Mouse (Mus musculus) hindbrain, embryonic 12.5 days (tissue): Measurements from ENCODE around the gene 1700037C18Rik. TPM values are rescaled to one million over a fixed set of nuclear protein-coding genes. Genes with fewer than 3 reads are reported as not detected.

Source experiments
- ATAC-seq: fragments of 200-750 bp; cut with Nextera tagmentation; 2 replicates; pipeline ENCODE4 v1.8.0; 2017; ENCODE audit warnings: moderate TSS enrichment; ENCODE audit not compliant: low FRiP score
- H3K27ac ChIP-seq: fragments of 300-500 bp; sonication (generic); 2 replicates; pipeline ENCODE4 v1.5.1; 2016; ENCODE audit warnings: mild to moderate bottlenecking
- H3K27me3 ChIP-seq: fragments of 300-500 bp; sonication (generic); 2 replicates; pipeline ENCODE4 v1.6.1; 2016; ENCODE audit warnings: mild to moderate bottlenecking
- H3K36me3 ChIP-seq: fragments of 300-500 bp; sonication (generic); 2 replicates; pipeline ENCODE4 v1.6.1; 2016; ENCODE audit warnings: mild to moderate bottlenecking
- H3K4me1 ChIP-seq: fragments of 300-500 bp; sonication (generic); 2 replicates; pipeline ENCODE4 v1.6.1; 2016
- H3K4me2 ChIP-seq: fragments of 300-500 bp; sonication (generic); replicated peaks from 2 replicates; pipeline ENCODE4 v1.6.1; 2016; ENCODE audit warnings: mild to moderate bottlenecking
- H3K4me3 ChIP-seq: fragments of 300-500 bp; sonication (generic); 2 replicates; pipeline ENCODE4 v1.5.1; 2016; ENCODE audit warnings: mild to moderate bottlenecking
- H3K9ac ChIP-seq: fragments of 300-500 bp; sonication (generic); 2 replicates; pipeline ENCODE4 v1.6.1; 2016; ENCODE audit warnings: mild to moderate bottlenecking, moderate library complexity
- H3K9me3 ChIP-seq: fragments of 300-500 bp; sonication (generic); replicated peaks from 2 replicates; pipeline ENCODE4 v1.6.1; 2016; ENCODE audit warnings: mild to moderate bottlenecking
- WGBS: fragments of 180-500 bp; shearing (Covaris S2); methylation state at CpG from one replicate; pipeline ENCODE4 v1.1.7; 2016; 5-methylcytosine and 5-hydroxymethylcytosine counted together
- polyA plus RNA-seq: library from polyadenylated mRNA; unstranded; fragments of >200 nt; fragmentation: Nextera tagmentation; extraction: Ambion mirVana; gene quantifications from 2 replicates; pipeline ENCODE4 v1.2.1, GENCODE M21; 2016

Gene 1700037C18Rik
- polyA plus RNA-seq, 1 experiment from 2014 or later: 8.0 TPM

GRCm38 (mm10) chr16:3896553-3896952 lies 11.9 kb downstream of the 1700037C18Rik start:
- Histone ChIP-seq H3K27ac (no peak overlapping the region), H3K27me3 (no peaks in the 10 kb centered on the region), H3K4me2 (no peak overlapping the region), H3K9ac (no peak overlapping the region), H3K4me3 (no peak overlapping the region), H3K9me3 (no peaks in the 10 kb centered on the region), H3K36me3 (peaks cover 49% of the 10 kb centered on the region), H3K4me1 (no peaks in the 10 kb centered on the region)
- no peak for ATAC-seq
- WGBS: 90% methylated on average over 1 of the region's 1 CpGs

- Histone ChIP-seq H3K36me3 (peaks cover 45% of the 10 kb centered on the region), H3K4me1 (no peaks in the 10 kb centered on the region), H3K9me3 (no peaks in the 10 kb centered on the region), H3K9ac (no peak overlapping the region), H3K4me3 (no peak overlapping the region), H3K4me2 (no peak overlapping the region), H3K27ac (no peak overlapping the region), H3K27me3 (no peaks in the 10 kb centered on the region)
- no peak for ATAC-seq
- WGBS: 87% methylated on average over 6 of the region's 6 CpGs
Observed at GRCm38 (mm10) chr16:3896046-3896445, 12.4 kb downstream of the 1700037C18Rik start.

DNA sequence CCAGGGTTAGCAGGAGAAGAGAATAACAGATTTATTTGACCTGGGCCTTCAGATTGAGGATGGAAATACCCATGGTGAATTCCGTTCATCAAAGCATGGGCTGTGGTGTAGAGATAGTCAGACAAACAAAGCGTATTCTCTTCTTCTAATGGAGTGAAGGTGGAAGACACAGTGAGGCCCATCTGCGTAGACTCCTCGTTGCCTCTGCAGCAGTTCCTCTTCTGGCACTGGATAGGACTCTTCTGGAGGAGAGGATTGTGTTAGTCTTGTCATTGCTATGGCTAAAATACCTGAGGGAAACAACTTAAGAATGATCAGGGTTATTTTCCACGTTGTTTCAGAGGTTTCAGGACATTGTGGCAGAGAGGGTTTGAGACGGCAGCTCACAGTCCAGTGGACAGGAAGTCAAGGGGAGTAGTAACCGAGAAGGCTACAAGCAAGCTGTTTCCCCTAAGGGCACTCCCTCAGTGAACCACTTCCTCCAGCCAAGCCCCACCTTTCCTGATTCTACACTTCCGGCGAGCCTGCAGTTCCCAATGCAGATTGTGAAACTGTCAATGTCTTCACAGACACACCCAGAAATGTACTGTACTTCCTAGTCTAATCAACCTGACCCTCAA lies 13.2 kb downstream of the 1700037C18Rik start:
- Histone ChIP-seq H3K36me3 (peaks cover 37% of the 10 kb centered on the region), H3K9me3 (no peaks in the 10 kb centered on the region), H3K27me3 (no peaks in the 10 kb centered on the region), H3K9ac (no peak overlapping the region), H3K27ac (no peak overlapping the region), H3K4me1 (no peaks in the 10 kb centered on the region), H3K4me2 (no peak overlapping the region), H3K4me3 (no peak overlapping the region)
- WGBS: 83% methylated on average over 9 of the region's 9 CpGs
- no peak for ATAC-seq

DNA sequence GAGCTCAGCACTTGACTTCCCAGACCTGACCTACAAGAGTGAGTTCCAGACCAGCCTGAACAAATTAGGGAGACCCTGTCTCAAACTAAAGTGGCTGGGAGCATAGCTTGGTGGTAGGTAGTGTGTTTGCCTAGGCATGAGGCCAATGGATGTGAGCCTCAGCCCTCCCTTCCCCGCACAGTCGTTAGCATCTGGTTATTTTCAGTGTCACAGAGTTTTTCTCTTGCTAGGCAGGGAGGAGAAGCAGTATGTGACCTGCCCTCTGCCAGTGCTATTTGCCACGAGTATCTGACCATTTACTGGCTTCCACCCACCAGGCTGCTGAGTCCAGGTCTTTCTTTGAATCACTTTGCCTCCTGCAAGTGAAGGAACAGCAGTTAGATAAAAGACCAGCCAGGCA lies 14.8 kb downstream of the 1700037C18Rik start:
- WGBS: 78% methylated on average over 3 of the region's 3 CpGs

GRCm38 (mm10) chr16:3891621-3892295 lies 16.7 kb downstream of the 1700037C18Rik start:
- 96% methylated on average over 14 of the region's 14 CpGs for WGBS
- peaks cover 6% of the 10 kb centered on the region for H3K36me3 ChIP-seq
- H3K9me3 ChIP-seq: no peaks in the 10 kb centered on the region
- no peak overlapping the region for H3K9ac ChIP-seq
- no peaks in the 10 kb centered on the region for H3K4me1 ChIP-seq
- H3K27ac ChIP-seq: no peak overlapping the region
- H3K4me3 ChIP-seq: no peak overlapping the region
- H3K27me3 ChIP-seq: no peaks in the 10 kb centered on the region
- no peak for ATAC-seq
- H3K4me2 ChIP-seq: no peak overlapping the region

More for the DNA sequence above, 14.8 kb downstream of the 1700037C18Rik start:
- Histone ChIP-seq H3K9ac (no peak overlapping the region), H3K27me3 (no peaks in the 10 kb centered on the region), H3K27ac (no peak overlapping the region), H3K36me3 (peaks cover 22% of the 10 kb centered on the region), H3K4me1 (no peaks in the 10 kb centered on the region), H3K9me3 (no peaks in the 10 kb centered on the region), H3K4me3 (no peak overlapping the region), H3K4me2 (no peak overlapping the region)
- no peak for ATAC-seq

DNA sequence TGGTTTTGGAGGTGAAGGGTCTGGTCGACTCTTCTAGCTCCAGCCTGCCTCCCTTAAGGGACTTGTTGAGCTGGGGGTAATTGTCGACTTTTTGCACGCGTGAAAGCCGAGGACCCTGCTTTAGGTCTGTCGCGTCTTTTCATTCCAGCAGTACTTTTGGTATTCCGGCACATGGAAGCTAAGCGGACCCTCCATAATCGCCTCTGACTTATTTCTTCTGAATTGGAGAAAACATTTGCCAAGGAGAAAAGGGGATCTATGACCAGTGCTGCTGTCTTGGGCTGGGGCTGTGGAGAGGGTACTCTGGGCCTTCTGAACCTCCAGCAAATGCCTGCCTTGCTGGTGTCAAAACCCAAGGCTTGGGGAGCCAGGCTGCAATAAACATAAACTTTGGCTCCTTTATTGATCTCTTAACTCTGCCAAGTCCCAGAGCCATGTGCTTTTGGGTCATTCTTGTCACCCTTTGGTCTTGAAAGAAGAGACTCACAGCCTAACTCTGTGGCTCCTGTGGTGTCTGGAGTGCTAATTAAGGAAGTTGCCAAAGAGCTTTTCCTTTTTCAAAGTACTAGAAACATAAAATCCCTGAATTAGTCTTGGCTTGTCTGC lies 23.3 kb downstream of the 1700037C18Rik start:
- Histone ChIP-seq H3K36me3 (peaks cover 4% of the 10 kb centered on the region; the same call in 1 of the 2 replicates), H3K27ac (peak overlapping the region; percentile 93), H3K4me3 (peak overlapping the region; percentile 95), H3K9ac (peak overlapping the region; percentile 90), H3K4me1 (peaks cover 15% of the 10 kb centered on the region), H3K9me3 (no peaks in the 10 kb centered on the region), H3K4me2 (peak overlapping the region; percentile 66), H3K27me3 (no peaks in the 10 kb centered on the region)
- ATAC-seq: peak; percentile 41
- 4% methylated on average over 10 of the region's 10 CpGs for WGBS

GRCm38 (mm10) chr16:3884201-3885064 lies 24.1 kb downstream of the 1700037C18Rik start, which contains the start of the genes Zfp597 and Gm20695:
Gene Zfp597 (minus strand): TSS chr16:3884561.
Gene Gm20695 (plus strand): TSS chr16:3884648.
- Histone ChIP-seq H3K36me3 (peaks cover 6% of the 10 kb centered on the region), H3K4me2 (peak within 1 kb of the TSS; percentile 66), H3K27ac (peak within 1 kb of the TSS; percentile 93), H3K9me3 (no peaks in the 10 kb centered on the region), H3K27me3 (no peaks in the 10 kb centered on the region), H3K4me3 (peak within 1 kb of the TSS; percentile 95), H3K9ac (peak within 1 kb of the TSS; percentile 90), H3K4me1 (peaks cover 15% of the 10 kb centered on the region)
- under 1% methylated on average over 81 of the region's 88 CpGs for WGBS
- peak; percentile 99 for ATAC-seq

DNA sequence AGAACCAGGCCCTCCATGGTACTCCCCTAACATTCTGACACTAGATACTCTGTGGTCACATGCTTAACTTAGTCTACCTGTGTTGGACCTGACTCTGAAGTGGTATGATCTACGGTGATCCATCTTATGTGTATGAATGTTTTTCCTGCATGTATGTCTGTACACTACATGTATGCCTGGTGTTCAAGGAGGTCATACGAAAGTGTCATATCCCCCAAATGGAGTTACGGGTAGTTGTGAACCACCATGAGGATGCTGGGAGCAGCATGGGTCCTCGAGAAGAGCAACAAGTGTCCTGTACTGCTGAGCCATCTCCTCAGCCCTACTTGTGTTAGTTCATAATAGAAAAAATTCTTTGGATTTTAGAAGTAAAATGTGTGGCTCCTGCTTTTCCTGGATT lies 32.1 kb downstream of the 1700037C18Rik start:
- Histone ChIP-seq H3K36me3 (peaks cover 7% of the 10 kb centered on the region), H3K27ac (no peak overlapping the region), H3K9ac (no peak overlapping the region), H3K27me3 (no peaks in the 10 kb centered on the region), H3K4me2 (no peak overlapping the region), H3K4me1 (peaks cover 13% of the 10 kb centered on the region), H3K9me3 (no peaks in the 10 kb centered on the region), H3K4me3 (no peak overlapping the region)
- 97% methylated on average over 4 of the region's 4 CpGs for WGBS
- no peak for ATAC-seq

DNA sequence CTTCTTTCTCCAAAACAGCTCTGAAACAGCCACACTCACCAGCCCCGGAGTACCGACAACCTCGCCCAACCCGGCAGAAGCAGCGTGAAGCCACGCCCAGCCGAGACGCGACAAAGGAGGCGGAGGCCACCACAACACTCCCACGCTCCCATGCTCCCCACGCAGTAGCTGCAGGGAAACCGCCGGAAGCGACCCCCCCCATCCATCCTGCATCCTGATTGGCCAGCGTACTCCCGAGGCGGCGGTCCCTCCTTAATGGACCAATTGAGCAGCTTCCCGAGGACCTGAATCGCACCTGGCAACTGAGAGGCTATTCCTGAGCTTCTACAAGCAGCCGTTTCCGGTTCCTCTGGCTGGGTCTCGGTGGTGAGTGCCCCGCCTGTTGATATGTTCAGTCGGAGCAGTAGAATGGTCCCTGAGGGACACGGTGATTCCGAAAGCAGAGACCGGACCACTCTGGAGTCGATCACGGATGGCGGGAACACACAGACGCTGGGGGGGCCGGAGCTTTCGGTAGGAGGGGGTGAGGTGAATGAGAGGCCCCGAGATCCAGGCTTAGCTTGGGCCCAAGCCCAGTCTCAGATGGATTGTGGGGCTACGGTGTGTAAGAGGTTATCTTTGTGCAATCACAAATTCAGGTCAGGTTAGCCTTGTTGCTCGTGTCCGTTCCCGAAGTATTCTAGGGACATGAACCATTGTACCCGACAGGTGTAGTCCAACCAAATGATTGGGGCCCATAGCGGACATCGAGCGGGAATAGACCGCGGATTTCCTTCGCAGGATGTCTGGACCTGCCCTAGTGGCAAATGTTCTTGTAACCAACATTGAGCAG lies 36.1 kb downstream of the 1700037C18Rik start, which contains the start of gene Naa60:
Naa60 (plus strand) TSS at position 160 of the 832 bp plus-strand sequence.
- H3K4me2 ChIP-seq: peak within 1 kb of the TSS; percentile 88
- peaks cover 16% of the 10 kb centered on the region for H3K4me1 ChIP-seq
- no peaks in the 10 kb centered on the region for H3K27me3 ChIP-seq
- peak; percentile 98 for ATAC-seq
- H3K36me3 ChIP-seq: peaks cover 3% of the 10 kb centered on the region; the same call in 1 of the 2 replicates
- H3K27ac ChIP-seq: 0 out of 2 replicates have a peak within 1 kb of the TSS, but pooled peaks have one; percentile 46
- H3K4me3 ChIP-seq: peak within 1 kb of the TSS; percentile 54
- peak within 1 kb of the TSS; percentile 55 for H3K9ac ChIP-seq
- WGBS: 3% methylated on average over 47 of the region's 47 CpGs
- no peaks in the 10 kb centered on the region for H3K9me3 ChIP-seq

- no peak overlapping the region for H3K27ac ChIP-seq
- 2% methylated on average over 16 of the region's 16 CpGs for WGBS
- ATAC-seq: no peak; the same call in 1 of the 2 replicates
Observed at GRCm38 (mm10) chr16:3871815-3872214, 36.7 kb downstream of the 1700037C18Rik start.

DNA sequence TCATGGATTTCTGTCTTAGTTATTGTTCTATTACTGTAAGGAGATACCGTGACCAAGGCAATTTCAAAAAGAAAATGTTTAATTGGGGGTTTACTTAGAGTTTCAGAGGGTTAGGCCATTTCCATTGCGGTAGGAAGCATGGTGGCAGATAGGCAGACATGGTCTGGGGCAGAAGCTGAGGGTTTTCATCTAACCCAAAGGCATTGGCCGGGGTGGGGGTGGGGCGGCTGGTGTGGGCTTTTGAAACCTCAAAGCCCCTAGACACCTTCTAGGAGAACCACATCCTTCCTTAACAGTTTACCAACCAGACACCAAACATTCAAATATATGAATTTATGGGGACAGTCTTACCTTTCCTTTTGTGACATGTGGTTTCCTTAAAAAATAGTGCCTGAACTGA lies 49.2 kb downstream of the 1700037C18Rik start:
- no peak overlapping the region for H3K27ac ChIP-seq

More at GRCm38 (mm10) chr16:3871815-3872214, 36.7 kb downstream of the 1700037C18Rik start:
- H3K27me3 ChIP-seq: no peaks in the 10 kb centered on the region
- H3K4me3 ChIP-seq: peak overlapping the region; percentile 54
- peak overlapping the region; percentile 88 for H3K4me2 ChIP-seq
- H3K9me3 ChIP-seq: no peaks in the 10 kb centered on the region
- H3K36me3 ChIP-seq: peaks cover 3% of the 10 kb centered on the region; the same call in 1 of the 2 replicates
- peak overlapping the region; percentile 55 for H3K9ac ChIP-seq
- H3K4me1 ChIP-seq: peaks cover 16% of the 10 kb centered on the region

More for the DNA sequence above, 49.2 kb downstream of the 1700037C18Rik start:
- Histone ChIP-seq H3K9ac (no peak overlapping the region), H3K9me3 (no peaks in the 10 kb centered on the region), H3K36me3 (peaks cover 28% of the 10 kb centered on the region), H3K4me1 (no peaks in the 10 kb centered on the region), H3K4me2 (no peak overlapping the region), H3K27me3 (no peaks in the 10 kb centered on the region), H3K4me3 (no peak overlapping the region)
- ATAC-seq: no peak
- 90% methylated on average over 4 of the region's 4 CpGs for WGBS
